Mouse (Mus musculus) thymus, postnatal 0 days (tissue): ENCODE data around the gene Nemf. TPM values are rescaled to one million over a fixed set of nuclear protein-coding genes. Genes with fewer than 3 reads are reported as not detected.

Experiments used
- DNase-seq: peaks from one replicate; pipeline ENCODE4 v3.0.0-alpha.2; 2015; ENCODE audit warnings: low spot score
- polyA plus RNA-seq: library from polyadenylated mRNA; unstranded; fragments of >200 nt; fragmentation: Nextera tagmentation; extraction: Ambion mirVana; gene quantifications from 2 replicates; pipeline ENCODE4 v1.2.1, GENCODE M21; 2015

The Nemf gene
- polyA plus RNA-seq, 1 experiment from 2014 or later, result 93.2 TPM

DNA sequence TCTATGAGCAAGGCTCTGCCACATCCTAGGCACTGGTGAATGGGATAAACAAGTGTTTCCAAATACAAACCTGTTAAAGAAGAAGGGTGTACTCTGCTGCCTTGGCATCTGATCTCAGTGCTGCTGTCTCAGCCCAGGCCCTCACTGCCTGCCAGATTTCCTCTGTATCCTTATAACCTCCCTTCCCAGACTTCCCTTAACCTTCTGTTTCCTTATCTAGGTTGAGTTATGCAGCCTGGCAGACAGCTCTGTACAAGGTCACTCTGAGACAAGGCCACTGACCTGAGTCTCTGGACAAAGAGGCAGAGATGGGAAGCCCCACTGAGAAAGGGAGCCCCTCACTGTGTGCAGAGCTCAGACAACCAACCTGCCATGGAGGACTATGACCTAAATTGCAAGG is 38.5 kb downstream of the Nemf start:
- DNase-seq, result no peak

DNA sequence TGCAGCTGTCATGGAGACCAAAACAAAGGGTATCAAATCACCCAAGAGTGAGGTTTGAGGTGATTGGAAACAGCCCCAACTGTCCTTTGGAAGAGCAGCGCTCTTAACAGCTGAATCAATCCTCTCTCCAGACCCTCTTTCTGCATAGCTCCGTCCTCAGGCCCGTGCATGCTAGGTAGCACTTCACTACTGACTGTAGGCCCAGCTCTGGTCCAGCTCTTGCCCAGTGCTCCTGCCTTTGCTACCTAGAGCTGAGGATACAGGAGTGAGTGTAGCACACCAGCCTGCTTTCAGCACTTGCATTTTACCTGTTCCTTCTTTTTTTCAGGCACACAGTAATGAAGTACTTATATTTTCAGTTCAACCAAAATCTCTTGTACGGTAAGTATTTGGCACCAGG is 47.3 kb downstream of the Nemf start:
- no peak for DNase-seq

DNA sequence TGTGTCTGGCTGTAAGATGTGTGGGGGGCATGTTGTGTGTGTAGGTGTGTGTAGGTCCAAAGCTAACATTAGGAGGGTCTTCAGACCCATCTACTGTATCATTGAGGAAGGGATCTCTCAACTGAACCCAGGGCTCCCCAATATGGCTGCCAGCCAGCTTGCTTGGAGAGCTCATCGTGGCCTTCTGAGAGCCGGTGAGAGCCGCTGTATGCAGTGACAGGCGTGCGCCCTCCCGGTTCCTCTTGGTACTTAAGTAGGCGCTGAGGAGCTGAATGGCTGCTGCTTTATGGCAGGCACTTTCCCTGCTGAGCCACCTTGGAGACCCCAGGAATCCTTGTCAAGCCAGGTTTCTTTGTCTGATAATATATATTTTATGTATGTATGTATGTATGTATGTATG is 50.6 kb downstream of the Nemf start:
- DNase-seq, result no peak

DNA sequence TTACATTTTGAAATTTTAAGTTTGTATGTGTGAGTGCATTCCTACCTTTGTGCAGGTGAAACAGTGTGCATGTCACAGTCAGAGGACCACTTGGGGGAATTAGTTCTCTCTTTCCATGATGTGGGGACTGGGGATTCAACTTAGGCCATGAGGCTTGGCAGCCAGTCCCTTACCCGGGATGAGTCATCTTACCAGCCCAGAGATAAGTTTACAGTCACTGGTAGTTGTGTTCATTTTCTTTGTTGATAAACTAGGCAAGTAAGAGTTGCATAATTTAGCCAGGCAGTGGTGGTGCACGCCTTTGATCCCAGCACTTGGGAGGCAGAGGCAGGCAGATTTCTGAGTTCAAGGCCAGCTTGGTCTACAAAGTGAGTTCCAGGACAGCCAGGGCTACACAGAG is 52.9 kb downstream of the Nemf start:
- no peak for DNase-seq

DNA sequence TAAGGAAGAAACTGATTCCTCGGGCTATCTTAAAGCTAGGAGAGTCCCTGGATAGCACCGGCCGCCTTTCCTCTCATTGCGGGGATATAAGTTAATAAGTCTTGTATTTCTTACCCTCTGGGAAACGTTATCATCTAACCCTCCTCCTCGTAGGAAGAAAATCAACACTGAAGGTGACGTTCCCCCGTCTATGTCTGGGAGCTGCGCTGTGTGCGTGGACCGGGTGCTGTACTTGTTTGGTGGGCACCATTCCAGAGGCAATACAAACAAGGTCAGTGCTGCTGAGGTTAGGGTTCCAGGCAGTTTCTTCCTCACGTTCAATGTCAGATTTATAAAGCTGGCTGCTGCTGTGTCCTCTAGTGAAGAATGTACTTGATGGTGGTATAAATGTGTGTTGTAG is 54.8 kb downstream of the Nemf start:
- no peak for DNase-seq

DNA sequence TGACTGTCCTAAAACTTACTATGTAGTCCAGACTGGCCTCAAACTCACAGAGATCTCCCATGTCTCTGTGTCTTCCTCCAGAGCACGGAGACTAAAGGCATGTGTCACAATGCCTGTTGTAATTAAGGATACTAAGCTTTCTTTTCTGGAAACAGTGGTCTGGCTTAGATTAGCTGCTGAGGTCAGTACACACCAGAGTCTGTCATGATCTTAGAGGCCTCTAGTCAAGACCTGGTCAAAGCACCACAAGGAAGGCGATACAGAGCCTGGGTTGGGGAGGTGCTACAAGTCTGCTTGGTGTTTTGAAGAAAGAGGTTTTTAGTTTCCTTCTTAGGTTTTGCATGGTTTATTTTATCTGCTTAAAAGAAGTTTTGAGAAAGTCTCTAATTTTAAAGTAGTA is 56.6 kb downstream of the Nemf start:
- DNase-seq, result no peak

DNA sequence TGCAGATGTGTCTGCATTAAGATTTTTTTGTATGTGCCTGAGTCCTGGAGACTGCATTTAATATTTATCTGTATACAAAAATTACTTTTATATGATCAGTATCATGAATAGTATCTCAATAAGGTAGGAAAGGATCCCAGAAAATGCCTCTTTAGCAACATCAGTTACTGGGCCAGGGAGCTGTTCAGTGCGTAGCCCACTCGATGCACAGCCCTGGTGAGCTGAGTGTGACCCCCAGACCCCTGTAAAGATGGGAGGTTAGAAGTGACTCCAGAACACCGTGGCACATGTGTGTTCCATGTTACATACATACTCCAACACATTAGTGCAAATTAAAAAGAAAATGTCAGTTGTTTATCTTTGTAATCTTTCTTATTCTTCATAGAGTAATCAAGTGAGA is 57.1 kb downstream of the Nemf start:
- DNase-seq, result no peak

DNA sequence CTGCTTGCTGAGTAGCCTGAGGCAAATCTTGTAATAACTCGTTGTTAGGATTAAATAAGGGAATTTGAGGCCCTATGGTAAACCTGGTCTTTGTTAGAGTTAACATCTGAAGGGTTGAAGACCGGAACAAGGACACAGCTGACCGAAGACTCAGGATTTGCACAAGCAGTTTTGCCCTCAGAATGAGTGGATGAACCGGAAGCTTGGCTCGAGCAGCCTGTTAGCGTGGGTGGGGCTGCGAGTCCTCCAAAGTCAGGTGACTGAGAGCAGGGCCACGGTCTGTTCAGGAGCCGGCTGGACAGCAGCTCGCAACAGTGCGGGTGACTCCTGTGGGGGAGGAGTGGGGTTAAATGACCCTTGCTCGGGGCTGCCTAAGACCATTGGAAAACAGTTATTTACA is 57.7 kb downstream of the Nemf start:
- no peak for DNase-seq

DNA sequence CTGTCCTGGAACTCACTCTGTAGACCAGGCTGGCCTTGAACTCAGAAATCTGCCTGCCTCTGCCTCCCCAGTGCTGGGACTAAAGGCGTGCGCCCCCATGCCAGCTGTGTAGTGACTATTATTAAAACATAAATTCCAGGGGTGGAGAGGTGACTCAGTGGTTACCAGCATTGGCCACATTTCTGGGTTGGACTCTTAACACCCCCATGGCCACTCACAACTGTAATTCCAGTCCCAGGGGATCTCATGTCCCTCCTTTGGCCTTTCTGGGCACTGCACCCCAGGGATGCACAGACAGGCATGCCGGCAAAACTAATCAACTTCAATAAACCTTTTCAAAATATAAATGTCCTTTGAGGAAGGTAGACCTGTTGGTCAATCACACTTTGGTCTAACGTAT is 58.7 kb downstream of the Nemf start:
- no peak for DNase-seq

DNA sequence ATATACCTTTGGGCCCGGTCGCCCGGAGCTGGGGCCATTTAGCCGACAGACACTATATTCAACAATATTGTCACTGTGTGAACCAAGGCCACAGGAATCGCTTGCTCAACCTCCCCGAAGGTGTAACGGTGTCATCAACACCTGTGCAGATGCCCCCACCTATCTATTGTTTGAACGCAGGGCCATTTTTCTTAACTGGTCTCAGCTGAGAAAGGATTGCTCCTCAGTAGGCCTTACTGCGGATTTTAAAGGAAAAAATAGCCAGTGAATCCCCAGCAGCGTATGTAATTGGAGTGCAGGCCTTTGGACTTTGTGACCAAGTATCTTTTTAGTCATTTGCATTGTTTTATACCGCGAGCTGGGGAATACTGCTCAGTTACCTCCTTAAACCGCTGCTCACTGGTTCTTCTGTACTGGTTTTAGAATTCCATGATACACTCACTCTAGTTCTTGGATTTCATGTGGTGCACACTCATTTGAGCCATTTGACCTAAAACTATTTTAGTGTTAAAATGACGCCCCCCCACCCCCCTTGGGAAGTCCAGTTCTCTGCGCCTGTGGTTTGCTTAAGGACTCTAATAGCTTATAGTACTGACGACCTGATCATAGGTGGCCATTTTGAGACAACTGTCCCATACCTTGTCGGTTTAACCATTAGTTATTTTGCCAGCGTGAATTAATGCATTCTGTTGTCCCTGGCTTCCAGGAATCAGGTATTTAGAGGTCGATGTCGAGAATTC is 59.4 kb downstream of the Nemf start:
- DNase-seq, result peak; percentile 36

DNA sequence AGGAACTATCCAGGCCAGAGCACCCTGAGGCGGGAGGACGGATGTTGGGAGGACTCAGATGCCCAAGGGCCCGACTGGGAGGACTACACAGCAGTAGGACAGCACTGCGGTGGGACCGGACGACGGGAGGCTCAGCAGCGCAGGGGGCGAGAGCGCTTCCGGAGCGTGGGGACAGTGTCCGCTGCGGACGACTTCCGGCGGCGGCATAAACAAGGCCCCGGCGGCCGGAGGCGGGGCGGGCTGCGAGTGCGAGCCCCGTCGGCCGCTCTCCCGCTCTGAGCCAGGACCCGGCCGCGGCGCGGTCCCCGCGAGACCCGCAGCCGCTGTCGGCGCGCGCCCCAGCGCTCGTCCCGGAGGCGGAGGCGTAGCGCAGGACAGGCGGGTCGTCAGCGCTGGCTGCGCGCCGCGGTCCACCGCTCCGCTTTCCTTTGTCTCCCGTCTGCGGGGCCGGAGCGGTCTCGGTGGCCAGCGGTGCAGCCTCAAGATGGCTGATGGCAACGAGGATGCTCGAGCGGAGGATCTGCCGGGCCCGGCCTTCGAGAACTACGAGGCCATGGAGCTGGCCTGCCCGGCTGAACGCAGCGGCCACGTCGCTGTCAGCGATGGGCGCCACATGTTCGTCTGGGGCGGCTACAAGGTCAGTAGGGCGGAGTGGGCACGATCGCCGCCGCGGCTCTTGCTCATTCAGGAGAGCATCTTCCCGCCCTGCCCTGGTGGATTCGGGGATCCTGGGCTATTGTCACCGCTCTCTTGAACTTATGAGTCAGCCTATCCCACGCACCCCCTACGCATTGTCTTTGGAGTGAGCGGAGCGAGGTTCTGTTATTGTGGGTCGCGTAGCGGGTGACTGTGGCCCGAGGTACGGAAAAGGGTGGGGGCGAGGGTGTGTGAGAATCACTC is 60.2 kb downstream of the Nemf start, which contains the start of gene Klhdc2:
Gene Klhdc2 (plus strand): TSS at position 171 of the 900 bp plus-strand sequence.
- DNase-seq, result peak; percentile 53

DNA sequence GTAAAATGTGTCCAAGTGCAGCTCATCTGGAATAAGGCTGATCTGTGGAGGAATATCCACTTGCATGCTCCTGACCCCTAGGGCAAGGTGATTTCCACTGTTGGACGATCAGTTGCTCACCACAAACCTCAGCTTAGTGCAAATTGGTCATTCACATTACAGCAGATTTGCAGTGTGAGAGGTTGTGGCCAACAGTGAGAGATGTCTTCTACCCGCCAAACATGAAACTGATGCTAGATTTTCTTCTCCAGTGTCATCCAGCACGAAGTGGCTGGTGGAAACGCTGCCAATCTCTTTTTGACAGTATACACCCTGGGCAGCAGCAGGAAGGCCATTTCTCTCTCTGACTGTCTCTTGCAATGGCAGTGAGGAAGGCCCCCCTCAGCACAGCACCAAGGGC is 61.3 kb downstream of the Nemf start:
- no peak for DNase-seq

DNA sequence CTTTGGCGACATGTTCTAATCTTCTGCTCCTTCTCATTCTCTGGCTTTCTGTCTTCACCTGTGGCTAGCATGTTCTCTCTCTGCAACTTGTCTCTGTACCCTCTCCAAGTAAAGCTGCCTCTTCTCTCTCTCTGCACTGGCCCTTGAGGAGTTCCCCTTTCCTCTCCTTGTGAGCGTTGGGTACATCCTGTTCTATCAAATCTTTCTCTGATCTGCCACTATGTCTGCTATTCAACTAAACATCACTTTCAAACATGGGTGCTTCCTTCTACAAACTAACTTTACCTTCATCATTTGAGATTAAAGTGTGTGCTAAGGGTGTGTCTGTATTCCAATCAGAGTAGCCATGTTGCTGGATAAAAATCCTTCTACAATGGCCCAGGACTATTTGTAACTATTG is 62.0 kb downstream of the Nemf start:
- no peak for DNase-seq

DNA sequence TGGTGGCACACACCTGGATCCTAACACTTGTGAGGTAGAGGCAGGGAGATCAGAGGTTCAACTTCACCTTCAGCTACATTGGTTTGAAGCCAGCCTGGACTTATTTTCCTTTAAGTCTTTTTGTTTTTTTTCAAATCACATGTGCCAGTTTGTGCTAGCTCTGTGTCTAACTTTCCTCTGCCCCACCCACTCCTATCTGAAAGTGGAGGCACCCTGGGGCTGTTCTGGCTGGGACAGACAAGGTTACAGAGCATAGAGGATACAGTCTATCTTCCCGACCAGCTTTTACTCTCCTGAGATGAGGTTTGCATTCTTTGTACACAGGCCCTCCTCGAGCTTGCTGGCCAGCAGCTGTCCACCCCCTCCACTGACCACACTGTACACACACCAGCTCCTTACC is 63.1 kb downstream of the Nemf start:
- no peak for DNase-seq

DNA sequence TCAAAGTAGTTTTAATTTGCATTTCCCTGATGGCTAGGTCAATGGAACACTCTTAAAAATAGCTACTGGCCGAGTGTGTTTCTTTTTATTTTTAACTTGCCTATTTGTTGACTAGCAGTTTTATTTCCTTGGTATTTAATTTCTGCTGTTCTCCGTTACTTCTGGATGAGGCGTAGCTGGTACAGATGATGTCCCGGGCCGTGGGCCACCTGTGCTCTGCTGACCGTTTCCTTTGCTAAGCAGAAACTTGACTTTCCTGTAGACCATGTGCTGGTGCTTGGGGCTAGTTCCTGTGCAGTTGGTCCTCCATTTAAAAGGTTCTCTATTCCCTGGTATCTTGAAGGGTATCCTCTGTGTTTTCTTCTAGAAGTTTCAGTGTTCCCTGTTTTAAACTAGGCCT is 64.6 kb downstream of the Nemf start:
- no peak for DNase-seq

DNA sequence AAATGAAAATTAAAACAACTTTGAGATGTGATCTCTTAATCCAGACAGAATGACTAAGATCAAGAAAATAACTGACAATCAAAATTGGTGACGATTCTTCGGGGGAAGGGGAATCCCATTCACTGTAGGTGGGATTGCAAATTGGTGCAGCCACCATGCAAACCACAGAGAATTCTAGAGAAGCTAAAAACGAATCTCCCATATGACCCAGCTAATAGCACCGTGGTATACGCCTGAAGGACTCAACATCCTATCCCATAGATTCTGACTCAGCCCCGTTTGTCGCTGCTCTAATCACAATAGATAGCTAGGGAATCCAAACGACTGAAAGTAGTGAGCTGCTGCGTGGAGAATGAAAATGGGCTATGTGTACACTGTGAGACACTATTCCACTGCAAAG is 68.3 kb downstream of the Nemf start:
- DNase-seq, result no peak

DNA sequence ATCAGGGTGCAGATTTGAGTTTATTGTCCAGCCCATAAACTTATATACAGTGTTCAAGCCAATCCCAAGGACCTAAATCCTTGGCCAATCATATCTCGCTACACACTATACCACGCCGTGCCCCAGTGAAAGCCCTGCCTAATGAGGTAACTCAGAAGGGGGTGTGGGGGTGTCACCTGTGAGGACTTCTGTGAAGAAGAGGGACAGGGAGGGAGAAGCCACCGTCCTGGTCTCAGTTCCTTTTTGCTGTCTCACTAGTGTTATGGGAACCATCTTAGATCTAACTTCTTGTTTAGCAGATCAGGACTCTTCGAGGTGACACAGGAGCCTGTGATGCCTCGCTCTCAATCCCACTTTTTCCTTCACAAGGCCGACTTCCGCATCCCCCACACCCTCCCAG is 69.4 kb downstream of the Nemf start:
- DNase-seq, result no peak

DNA sequence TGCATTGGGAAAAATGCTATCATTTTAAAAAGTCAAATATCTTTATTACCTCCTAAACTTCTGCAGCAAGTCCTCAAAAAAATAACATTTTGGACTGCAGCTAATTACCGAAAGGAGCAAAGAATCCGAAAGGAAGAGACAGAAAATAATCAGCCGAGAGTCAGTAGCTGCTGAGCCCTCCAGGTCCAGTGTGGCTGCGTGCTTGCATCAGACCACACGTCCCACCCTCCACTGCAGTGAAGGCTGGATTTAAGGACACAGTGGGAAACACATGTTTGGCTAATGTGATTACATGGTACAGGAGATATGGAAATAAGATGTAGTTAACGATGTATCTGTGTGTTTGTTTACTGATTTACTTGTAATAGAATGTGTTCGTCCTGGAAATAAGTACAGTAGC is 73.8 kb downstream of the Nemf start:
- DNase-seq, result no peak

DNA sequence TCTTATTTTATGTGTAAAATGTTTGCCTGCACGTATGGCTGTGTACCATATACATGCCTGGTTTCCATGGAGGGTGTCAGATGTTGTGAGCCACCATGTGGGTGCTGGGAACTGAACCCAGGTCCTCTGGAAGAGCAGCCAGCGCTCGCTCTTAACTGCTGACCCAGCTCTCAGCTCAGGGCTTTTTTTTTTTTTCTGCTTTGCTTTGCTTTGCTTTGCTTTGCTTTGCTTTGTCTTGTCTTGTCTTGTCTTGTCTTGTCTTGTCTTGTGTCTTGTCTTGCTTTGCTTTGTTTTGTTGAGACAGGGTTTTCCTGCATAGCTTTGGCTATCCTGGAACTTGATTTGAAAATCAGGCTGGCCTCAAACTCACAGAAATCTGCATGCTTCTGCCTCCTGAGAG is 76.0 kb downstream of the Nemf start:
- no peak for DNase-seq

DNA sequence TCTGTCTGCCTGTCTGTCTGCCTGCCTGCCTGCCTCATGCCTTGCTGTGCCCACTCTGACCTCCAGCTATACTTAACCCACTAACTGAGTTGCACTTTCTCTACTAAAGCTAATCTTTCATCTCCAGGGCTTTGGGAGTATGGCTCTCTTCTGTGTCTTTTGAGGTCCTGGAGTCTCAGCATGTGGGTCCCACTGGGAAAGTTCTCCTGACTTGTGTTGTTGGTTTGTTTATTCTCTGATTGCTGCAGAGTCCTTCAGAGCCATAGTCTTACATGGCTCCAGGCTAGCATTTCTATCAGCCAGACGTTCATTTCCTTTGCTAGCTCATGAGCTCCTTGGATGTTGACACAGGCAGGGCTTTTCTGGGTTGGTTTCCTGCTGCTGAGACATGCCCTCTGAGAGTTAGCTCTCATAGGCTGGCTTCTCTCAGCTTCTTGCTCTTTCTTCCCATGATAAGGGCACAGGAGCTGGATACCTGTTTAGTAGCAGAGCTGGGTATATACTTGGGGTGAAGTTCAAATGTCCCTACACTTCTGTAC is 77.0 kb downstream of the Nemf start:
- DNase-seq, result no peak

DNA sequence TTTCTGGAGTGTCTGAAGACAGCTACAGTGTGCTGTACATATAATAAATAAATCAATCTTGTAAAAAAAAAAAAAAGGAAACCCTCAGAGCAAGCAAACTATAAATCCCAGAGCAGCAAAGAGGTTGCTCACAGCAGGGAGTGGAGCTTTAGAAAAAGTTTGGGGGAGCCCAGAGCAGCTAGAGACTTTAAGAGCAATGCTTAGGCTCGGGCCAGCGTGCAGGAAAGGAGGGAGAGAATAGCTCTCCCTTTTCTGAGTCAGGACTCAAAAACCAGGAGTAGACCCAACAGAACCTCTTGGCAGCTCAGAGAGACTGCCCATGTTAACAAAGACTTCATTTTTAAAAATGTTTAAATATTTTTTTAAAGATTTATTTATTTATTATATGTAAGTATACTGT is 88.0 kb downstream of the Nemf start:
- DNase-seq, result no peak

DNA sequence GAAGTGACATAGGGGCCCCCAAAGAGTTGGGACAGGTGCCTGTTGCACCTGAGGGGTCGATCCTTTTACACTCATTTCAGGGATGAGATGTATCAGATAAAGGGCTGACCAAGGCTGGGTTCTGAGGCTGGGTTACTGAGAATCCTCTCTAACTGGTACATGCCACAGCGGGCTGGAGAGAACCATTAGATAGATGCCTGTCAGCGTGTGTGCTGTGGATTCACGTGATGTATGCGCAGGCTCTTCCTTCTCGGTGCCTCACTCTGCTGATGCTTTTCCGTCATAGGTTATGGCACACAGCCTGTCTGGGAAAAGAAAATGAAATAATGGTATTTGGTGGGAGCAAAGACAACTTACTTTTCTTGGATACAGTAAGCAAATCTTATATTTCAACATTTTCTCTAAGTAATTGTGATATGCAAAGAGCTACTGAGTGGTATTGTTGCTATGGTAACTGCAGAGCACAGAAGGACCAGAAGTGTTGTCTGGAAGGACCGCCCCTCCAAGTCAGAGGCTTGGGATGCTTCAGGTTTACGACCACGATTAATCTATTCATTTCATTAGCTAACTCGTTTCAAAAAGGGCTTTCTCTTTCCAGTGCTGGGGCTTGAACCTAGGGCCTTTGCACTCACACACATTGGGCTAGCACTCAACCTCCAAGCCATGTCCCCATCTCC is 88.9 kb downstream of the Nemf start:
- DNase-seq, result peak; percentile 10
